Mouse (Mus musculus) limb, embryonic 12.5 days (tissue): ENCODE results near the gene Naaladl2. TPM values are rescaled to one million over a fixed set of nuclear protein-coding genes. Genes with fewer than 3 reads are reported as not detected.
"Not testable (repeated sequence)": the region's sequence is repeated elsewhere in the genome, so short reads cannot be mapped to it uniquely, and the experiment has no call there.

Source experiments
- ATAC-seq: fragments of 200-750 bp; cut with Nextera tagmentation; 2 replicates; pipeline ENCODE4 v1.8.0; 2017; ENCODE audit warnings: low read depth, moderate TSS enrichment; ENCODE audit not compliant: insufficient number of reproducible peaks, insufficient read depth, low FRiP score, low TSS enrichment
- H3K27ac ChIP-seq: fragments of 300-500 bp; sonication (generic); 2 replicates; pipeline ENCODE4 v1.5.1; 2016; ENCODE audit warnings: mild to moderate bottlenecking, moderate library complexity
- H3K27me3 ChIP-seq: fragments of 300-500 bp; sonication (generic); 2 replicates; pipeline ENCODE4 v1.6.1; 2016; ENCODE audit warnings: mild to moderate bottlenecking, moderate library complexity
- H3K36me3 ChIP-seq: fragments of 300-500 bp; sonication (generic); 2 replicates; pipeline ENCODE4 v1.6.1; 2016; ENCODE audit warnings: mild to moderate bottlenecking, moderate library complexity
- H3K4me1 ChIP-seq: fragments of 300-500 bp; sonication (generic); replicated peaks from 2 replicates; pipeline ENCODE4 v1.6.1; 2016
- H3K4me2 ChIP-seq: fragments of 300-500 bp; sonication (generic); 2 replicates; pipeline ENCODE4 v1.6.1; 2016; ENCODE audit warnings: mild to moderate bottlenecking, moderate library complexity
- H3K4me3 ChIP-seq: fragments of 300-500 bp; sonication (generic); replicated peaks from 2 replicates; pipeline ENCODE4 v1.5.1; 2016; ENCODE audit warnings: mild to moderate bottlenecking
- H3K9ac ChIP-seq: fragments of 300-500 bp; sonication (generic); replicated peaks from 2 replicates; pipeline ENCODE4 v1.6.1; 2016; ENCODE audit warnings: mild to moderate bottlenecking, moderate library complexity
- H3K9me3 ChIP-seq: fragments of 300-500 bp; sonication (generic); 2 replicates; pipeline ENCODE4 v1.6.1; 2016; ENCODE audit warnings: mild to moderate bottlenecking, moderate library complexity
- WGBS: fragments of 180-500 bp; shearing (Covaris S2); methylation state at CpG from one replicate; pipeline ENCODE4 v1.1.7; 2016; 5-methylcytosine and 5-hydroxymethylcytosine counted together
- polyA plus RNA-seq: library from polyadenylated mRNA; unstranded; fragments of >200 nt; fragmentation: Nextera tagmentation; extraction: Ambion mirVana; gene quantifications from 2 replicates; pipeline ENCODE4 v1.2.1, GENCODE M21; 2016

The Naaladl2 gene
- polyA plus RNA-seq, 1 experiment from 2014 or later: 1.1 TPM

DNA sequence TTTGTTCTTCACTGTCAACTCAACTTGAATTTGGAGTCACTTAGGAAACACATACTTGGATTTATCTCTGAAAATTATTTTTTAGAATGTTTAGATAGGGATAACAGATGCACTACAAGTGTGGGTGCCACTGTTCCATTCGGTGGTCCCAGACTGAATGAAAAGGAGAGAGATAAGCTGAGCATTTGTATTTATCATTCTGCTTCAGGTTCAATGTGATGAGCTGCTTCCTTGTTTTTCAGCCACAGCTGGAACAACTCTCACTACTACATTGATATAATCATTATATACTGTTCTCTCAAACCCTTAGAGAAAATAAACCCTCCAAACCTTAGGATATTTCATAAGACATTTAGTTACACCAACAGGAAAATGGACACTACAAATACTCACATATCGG, 918.6 kb downstream of the Naaladl2 start:
- no peak overlapping the region for H3K4me3 ChIP-seq
- ATAC-seq: no peak
- 88% methylated on average over 2 of the region's 2 CpGs for WGBS
- no peaks in the 10 kb centered on the region for H3K9me3 ChIP-seq
- no peak overlapping the region for H3K9ac ChIP-seq
- no peak overlapping the region for H3K27ac ChIP-seq
- H3K36me3 ChIP-seq: no peaks in the 10 kb centered on the region
- H3K27me3 ChIP-seq: no peaks in the 10 kb centered on the region
- no peak overlapping the region for H3K4me2 ChIP-seq
- no peaks in the 10 kb centered on the region for H3K4me1 ChIP-seq

DNA sequence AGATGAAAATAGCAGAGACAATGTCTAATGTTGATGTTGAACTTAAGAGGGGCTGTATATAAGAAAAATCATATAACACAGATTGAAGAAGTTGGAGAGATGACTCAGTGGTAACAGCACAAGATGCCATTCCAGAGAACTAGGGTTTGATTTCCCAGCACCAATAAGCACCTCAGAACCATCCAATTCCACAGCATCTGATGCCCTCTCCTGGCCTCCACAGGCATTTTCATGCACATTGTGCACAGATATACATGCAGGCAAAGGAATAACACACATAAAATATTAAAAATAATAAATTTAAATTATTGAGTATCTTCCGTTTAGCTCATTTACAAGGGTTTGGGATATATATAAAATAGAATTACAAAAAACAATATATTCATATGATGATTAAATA, 926.6 kb downstream of the Naaladl2 start:
- no peak overlapping the region for H3K4me3 ChIP-seq
- no peaks in the 10 kb centered on the region for H3K9me3 ChIP-seq
- H3K27ac ChIP-seq: no peak overlapping the region
- no peak for ATAC-seq
- H3K4me1 ChIP-seq: no peaks in the 10 kb centered on the region
- no peaks in the 10 kb centered on the region for H3K36me3 ChIP-seq
- H3K27me3 ChIP-seq: no peaks in the 10 kb centered on the region
- H3K9ac ChIP-seq: no peak overlapping the region
- no peak overlapping the region for H3K4me2 ChIP-seq
- 92% methylated on average over 1 of the region's 1 CpGs for WGBS

DNA sequence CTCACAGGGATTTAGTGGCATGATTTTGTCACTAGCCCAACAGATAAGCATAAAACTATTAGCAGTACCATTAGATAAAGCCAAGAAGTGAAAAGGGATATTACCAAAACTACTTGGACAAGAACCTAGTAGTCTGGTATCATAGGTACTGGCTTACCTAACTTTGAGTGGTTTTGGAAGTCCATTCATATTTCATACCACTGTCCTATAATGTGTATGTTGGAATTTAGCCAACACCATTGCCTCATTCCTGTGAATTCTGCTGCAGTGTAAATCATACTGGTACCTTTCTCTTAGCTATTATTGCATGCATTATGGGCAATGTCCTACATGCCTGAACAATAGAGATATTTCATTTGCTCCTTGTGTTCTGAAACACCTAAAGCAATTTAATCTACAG, 977.5 kb downstream of the Naaladl2 start:
- H3K27me3 ChIP-seq: no peaks in the 10 kb centered on the region

DNA sequence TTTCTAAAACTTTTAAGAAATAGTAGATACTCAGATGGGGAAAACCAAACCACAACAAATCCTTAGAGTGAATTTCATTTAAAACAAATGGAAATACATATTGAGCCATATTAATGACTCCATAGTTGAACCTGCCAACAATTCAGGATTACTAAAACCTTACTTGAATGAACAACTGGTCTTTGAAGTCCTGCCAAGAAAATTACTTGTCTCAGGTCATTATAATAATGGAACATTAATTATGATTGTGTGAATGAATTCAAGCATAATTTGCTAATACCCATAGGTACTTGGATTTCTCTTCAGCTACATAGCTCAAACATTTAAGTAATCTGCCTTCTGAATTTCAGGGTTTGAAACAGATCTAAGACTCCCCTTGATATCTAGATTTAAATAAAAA, 980.1 kb downstream of the Naaladl2 start:
- Histone ChIP-seq H3K4me3 (no peak overlapping the region), H3K9me3 (no peaks in the 10 kb centered on the region), H3K27ac (no peak overlapping the region), H3K4me1 (no peaks in the 10 kb centered on the region), H3K9ac (no peak overlapping the region), H3K36me3 (no peaks in the 10 kb centered on the region), H3K27me3 (no peaks in the 10 kb centered on the region), H3K4me2 (no peak overlapping the region)
- ATAC-seq: no peak

More for the DNA sequence above, 977.5 kb downstream of the Naaladl2 start:
- H3K4me1 ChIP-seq: no peaks in the 10 kb centered on the region
- no peak overlapping the region for H3K9ac ChIP-seq
- no peaks in the 10 kb centered on the region for H3K36me3 ChIP-seq
- no peak for ATAC-seq
- no peak overlapping the region for H3K4me3 ChIP-seq
- H3K4me2 ChIP-seq: no peak overlapping the region
- H3K9me3 ChIP-seq: no peaks in the 10 kb centered on the region
- H3K27ac ChIP-seq: no peak overlapping the region

DNA sequence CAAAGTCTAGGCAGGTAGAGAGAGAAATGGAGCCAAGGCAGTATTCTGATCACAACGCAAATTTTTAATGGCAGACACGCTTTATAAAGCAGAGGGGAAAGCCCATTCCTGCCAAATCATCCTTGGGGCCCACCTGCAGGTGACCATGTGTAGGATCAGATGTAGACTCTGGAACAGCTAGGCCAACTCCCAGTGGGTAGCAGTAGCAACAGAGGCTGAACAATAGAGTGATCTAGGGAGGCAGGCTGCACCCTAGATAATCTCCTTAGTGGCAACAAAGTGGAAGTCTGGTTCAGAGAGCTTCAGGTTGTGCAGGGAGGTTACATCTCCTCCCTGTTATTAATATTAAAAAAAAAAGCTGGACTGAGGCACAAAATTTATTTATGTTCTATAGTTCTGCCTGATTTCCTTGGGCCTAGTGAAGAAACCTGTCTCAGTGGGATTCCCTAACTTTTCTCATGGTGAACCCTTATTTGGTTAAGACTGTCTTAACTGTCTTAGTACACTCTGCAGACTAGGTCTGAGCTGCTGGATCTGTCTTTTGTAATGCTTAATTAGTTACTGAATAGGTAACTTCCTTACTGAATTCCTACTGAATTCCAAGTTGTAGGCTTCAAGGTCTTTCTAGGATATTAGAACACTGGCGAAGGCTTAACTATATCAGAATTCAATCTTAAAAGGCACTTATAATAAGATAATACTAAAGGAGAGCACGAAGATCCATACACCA, 992.8 kb downstream of the Naaladl2 start:
- H3K36me3 ChIP-seq, H3K27ac ChIP-seq, H3K4me3 ChIP-seq, H3K4me2 ChIP-seq, ATAC-seq, H3K27me3 ChIP-seq, H3K9ac ChIP-seq, H3K9me3 ChIP-seq, H3K4me1 ChIP-seq: not testable (repeated sequence)
- 81% methylated on average over 4 of the region's 4 CpGs for WGBS

DNA sequence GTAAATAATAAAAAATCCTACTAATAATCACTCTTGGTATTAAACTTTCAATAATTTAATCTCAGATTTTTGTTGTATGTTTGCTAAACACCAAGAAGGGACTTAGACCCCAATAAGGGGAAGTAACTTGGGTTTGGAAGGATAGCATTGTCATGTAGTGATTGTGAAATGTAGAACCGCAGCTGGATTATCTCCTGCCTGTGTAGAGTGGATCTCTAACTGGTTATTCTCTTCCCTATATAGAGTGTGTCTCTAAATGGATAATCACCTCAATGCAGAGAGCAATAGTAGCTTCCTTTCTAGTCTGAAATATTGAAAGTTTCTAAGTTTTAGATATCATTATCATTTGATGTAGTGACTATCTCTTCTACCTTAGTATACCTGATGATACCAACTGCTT, 1001.3 kb downstream of the Naaladl2 start:
- ATAC-seq: no peak
- 90% methylated on average over 1 of the region's 1 CpGs for WGBS
- Histone ChIP-seq H3K9ac (no peak overlapping the region), H3K4me1 (no peaks in the 10 kb centered on the region), H3K27me3 (no peaks in the 10 kb centered on the region), H3K4me2 (no peak overlapping the region), H3K36me3 (no peaks in the 10 kb centered on the region), H3K27ac (no peak overlapping the region), H3K4me3 (no peak overlapping the region), H3K9me3 (no peaks in the 10 kb centered on the region)

DNA sequence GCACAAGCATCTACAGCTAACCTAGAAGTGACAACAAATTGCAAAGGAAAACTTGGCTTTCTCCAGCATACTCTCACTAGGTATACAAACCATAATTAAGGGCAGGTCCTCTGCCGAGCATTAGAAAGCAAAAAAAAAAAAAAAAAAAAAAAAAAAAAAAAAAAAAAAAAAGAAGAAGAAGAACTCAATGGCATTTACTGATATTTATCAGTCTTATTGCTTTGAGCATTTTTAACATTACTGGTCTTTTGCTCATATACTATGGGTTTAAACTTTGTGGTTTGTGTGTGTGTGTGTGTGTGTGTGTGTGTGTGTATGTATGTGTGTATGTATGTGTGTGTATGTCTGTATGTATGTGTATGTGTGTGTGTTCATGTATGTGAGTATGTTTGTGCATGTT, 1006.1 kb downstream of the Naaladl2 start:
- ATAC-seq: no peak
- Histone ChIP-seq H3K4me2 (no peak overlapping the region), H3K4me1 (no peaks in the 10 kb centered on the region), H3K27me3 (no peaks in the 10 kb centered on the region), H3K9ac (no peak overlapping the region), H3K4me3 (no peak overlapping the region), H3K27ac (no peak overlapping the region), H3K9me3 (no peaks in the 10 kb centered on the region), H3K36me3 (no peaks in the 10 kb centered on the region)
- 75% methylated on average over 1 of the region's 1 CpGs for WGBS

DNA sequence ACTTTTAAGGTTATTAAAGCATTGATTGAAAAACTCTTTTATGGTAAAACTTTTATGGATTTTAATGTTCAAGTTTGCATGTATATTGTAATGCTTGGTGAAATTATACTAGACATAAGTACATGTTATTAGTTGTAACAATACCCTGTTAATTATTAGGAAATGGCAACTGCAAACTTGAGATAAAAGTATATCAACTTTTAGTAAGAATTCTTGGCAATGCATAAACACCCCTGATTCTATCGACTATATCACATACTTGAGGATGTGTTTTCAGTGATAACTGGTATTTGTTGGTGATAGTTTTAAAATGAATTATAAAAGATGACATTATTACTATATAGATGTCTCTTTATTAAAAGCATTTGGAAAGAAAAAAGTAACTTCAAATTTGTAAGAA, 1017.9 kb downstream of the Naaladl2 start:
- no peak overlapping the region for H3K4me3 ChIP-seq
- H3K9me3 ChIP-seq: no peaks in the 10 kb centered on the region

DNA sequence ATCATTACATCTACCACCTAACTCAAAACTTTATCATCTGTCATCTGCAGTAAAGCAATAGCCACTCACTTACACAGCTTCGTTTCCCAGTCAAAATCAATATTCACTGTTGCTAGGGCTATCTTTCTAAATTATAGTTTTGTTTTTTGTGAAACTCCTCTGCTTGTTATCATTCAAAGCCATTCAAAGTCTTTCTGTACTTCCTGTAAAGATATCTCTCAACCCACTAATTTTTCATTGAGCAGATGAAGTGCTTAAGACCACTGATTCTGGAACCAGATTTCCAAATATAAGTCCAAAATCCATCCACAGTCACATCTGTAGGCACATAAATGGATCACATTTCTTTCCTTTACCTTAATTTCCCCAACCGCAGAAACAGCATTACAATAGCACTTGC, 1020.0 kb downstream of the Naaladl2 start:
- H3K4me1 ChIP-seq: no peaks in the 10 kb centered on the region
- no peak for ATAC-seq
- no peaks in the 10 kb centered on the region for H3K36me3 ChIP-seq
- no peak overlapping the region for H3K27ac ChIP-seq
- H3K27me3 ChIP-seq: no peaks in the 10 kb centered on the region
- no peak overlapping the region for H3K4me2 ChIP-seq
- no peak overlapping the region for H3K9ac ChIP-seq
- H3K9me3 ChIP-seq: no peaks in the 10 kb centered on the region
- WGBS: 85% methylated on average over 2 of the region's 2 CpGs
- H3K4me3 ChIP-seq: no peak overlapping the region

More for the DNA sequence above, 1017.9 kb downstream of the Naaladl2 start:
- no peaks in the 10 kb centered on the region for H3K36me3 ChIP-seq
- no peaks in the 10 kb centered on the region for H3K4me1 ChIP-seq
- H3K4me2 ChIP-seq: no peak overlapping the region
- no peaks in the 10 kb centered on the region for H3K27me3 ChIP-seq
- H3K9ac ChIP-seq: no peak overlapping the region
- no peak overlapping the region for H3K27ac ChIP-seq
- ATAC-seq: no peak
- WGBS: 97% methylated on average over 1 of the region's 1 CpGs

DNA sequence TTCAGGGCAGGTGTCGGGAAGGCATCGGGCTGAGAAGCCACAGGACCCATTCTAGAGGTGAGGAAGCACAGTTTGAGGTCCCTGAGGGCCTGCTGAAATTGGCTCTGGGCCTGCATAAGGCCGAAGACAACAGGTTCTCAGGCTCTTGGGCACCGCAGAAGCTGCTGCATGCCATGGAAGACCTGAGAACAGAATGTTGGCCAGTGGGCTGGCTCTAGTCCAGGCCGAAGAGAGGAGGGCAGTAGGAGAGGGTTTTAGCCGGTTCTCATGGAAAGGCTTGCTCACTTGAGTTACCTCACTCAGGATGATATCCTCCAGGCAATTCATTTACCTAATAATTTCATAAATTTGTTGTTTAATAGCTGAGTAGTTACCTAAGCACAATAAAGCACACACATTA, 1025.9 kb downstream of the Naaladl2 start:
- no peak overlapping the region for H3K9ac ChIP-seq
- no peaks in the 10 kb centered on the region for H3K36me3 ChIP-seq
- H3K4me1 ChIP-seq: no peaks in the 10 kb centered on the region
- H3K4me3 ChIP-seq: no peak overlapping the region
- H3K27me3 ChIP-seq: no peaks in the 10 kb centered on the region
- WGBS: 89% methylated on average over 6 of the region's 6 CpGs
- no peaks in the 10 kb centered on the region for H3K9me3 ChIP-seq
- no peak overlapping the region for H3K4me2 ChIP-seq
- H3K27ac ChIP-seq: no peak overlapping the region
- no peak for ATAC-seq

DNA sequence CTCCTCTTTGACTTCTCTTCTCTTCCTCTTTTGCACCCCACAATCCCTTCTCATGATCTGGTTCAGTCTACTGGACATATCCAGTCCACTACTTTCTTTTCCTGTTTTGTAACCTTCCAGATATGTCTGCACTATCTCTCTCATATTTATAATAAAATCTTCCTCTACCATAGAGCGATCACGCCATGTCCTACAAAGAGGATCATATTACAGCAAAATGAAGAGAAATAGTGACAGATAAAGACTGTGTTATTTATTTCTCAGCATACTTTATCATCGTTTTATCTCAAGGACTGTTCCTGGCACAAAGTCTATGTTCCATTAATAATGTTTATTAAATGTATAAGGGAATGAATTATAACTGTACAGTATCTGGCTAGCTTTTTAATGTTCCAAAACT, 1029.2 kb downstream of the Naaladl2 start:
- Histone ChIP-seq H3K27me3 (no peaks in the 10 kb centered on the region), H3K9ac (no peak overlapping the region), H3K4me1 (no peaks in the 10 kb centered on the region), H3K27ac (no peak overlapping the region), H3K9me3 (no peaks in the 10 kb centered on the region), H3K36me3 (no peaks in the 10 kb centered on the region), H3K4me3 (no peak overlapping the region), H3K4me2 (no peak overlapping the region)
- no peak for ATAC-seq
- WGBS: 87% methylated on average over 3 of the region's 3 CpGs

DNA sequence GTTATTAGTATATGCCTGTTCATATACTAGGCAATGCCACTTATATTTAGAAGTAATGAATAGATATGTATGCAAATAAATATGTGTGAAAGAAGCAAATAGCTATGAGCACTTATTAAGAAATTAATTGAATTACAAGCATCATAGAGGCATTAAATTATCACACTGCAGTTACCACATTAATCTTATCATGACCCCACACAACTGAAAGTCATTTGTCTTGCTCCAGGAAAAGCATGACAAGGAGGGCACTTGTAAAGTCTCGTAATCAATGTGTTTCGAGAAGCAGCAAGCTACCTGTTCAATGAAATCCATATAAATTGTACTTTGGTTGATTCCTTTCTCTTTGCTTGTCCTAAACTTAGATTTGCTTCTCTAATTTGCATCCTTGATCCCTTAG, 1030.7 kb downstream of the Naaladl2 start:
- 78% methylated on average over 2 of the region's 2 CpGs for WGBS
- no peak overlapping the region for H3K9ac ChIP-seq
- H3K4me1 ChIP-seq: no peaks in the 10 kb centered on the region
- H3K9me3 ChIP-seq: no peaks in the 10 kb centered on the region
- no peaks in the 10 kb centered on the region for H3K27me3 ChIP-seq
- no peaks in the 10 kb centered on the region for H3K36me3 ChIP-seq
- no peak overlapping the region for H3K27ac ChIP-seq
- ATAC-seq: no peak
- H3K4me2 ChIP-seq: no peak overlapping the region
- H3K4me3 ChIP-seq: no peak overlapping the region
